Mouse (Mus musculus): Measurements from ENCODE around the gene Emilin2. TPM values are rescaled to one million over a fixed set of nuclear protein-coding genes. Genes with fewer than 3 reads are reported as not detected.
A peak's percentile ranks its signal among the peaks of the same experiment; 100 is the strongest.

The Emilin2 gene
- polyA plus RNA-seq, 1 experiment = 3.2 TPM

DNA sequence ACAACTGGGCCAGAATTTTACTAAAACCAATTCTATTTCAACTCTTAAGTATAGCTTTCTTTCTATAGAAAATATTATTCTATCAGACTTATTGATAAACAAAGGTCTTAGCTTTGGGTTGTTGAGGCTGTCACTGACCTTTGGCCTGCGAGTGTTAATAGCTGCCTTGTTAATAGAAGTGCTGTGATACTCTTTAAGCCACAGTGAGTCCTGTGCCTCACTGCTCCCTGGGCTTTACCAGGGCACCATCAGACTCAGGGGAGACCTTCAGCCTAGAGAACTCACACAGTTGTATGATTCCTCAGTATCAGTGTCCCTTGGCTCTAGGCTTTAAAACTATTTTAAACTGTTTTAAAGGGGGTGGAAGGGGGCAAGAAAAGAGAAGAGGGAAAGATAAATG, 103.4 kb downstream of the Emilin2 start:
- Histone ChIP-seq H3ac (ENCODE audit: control insufficient read depth, insufficient read length) (no peak overlapping the region), H3K4me2 (ENCODE audit: low read depth) (no peak overlapping the region), H3K79me2 (ENCODE audit: control insufficient read depth, insufficient read depth) (peaks cover 90% of the 10 kb centered on the region), H3K36me3 (ENCODE audit: control insufficient read depth, insufficient read depth) (no peaks in the 10 kb centered on the region), H3K4me3 (no peak overlapping the region), H3K27me3 (ENCODE audit: control insufficient read depth, insufficient read depth, insufficient read length) (no peaks in the 10 kb centered on the region)
- TF ChIP-seq E2F4 (IDR thresholded peaks at IDR 0.05; ENCODE audit: insufficient read depth) = no peak
- no peak for TF ChIP-seq MAX (IDR thresholded peaks at IDR 0.05; ENCODE audit: low read depth)
- TF ChIP-seq CEBPB (IDR thresholded peaks at IDR 0.05; ENCODE audit: insufficient read depth, poor library complexity, severe bottlenecking) = no peak
- TF ChIP-seq TCF3 (IDR thresholded peaks at IDR 0.05; ENCODE audit: insufficient read length, low read depth) = no peak

DNA sequence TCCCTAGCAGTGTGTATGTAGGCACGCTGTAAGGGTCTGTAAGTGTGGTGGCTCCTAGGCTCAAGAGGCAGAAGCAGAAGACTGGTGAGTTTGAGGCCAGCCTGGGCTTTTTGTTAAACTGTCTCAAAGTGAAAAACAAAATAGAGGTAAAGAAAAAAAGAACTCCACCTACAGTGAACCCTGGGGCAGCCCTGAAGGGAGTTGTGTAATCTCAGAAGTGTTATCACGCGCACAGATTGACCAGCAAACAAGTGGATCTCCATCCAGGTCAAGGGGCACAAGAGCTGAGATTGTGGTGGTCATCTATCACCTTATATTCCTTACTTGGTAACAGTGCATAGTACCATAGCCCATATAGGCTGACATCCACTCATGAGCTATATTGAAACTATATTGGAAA, 104.5 kb downstream of the Emilin2 start:
- Histone ChIP-seq H3K36me3 (ENCODE audit: control insufficient read depth, insufficient read depth) (no peaks in the 10 kb centered on the region), H3K27me3 (ENCODE audit: control insufficient read depth, insufficient read depth, insufficient read length) (no peaks in the 10 kb centered on the region), H3ac (ENCODE audit: control insufficient read depth, insufficient read length) (no peak overlapping the region), H3K4me3 (no peak overlapping the region), H3K79me2 (ENCODE audit: control insufficient read depth, insufficient read depth) (peaks cover 88% of the 10 kb centered on the region), H3K4me2 (ENCODE audit: low read depth) (no peak overlapping the region)
- no peak for TF ChIP-seq REST (IDR thresholded peaks at IDR 0.05; ENCODE audit: insufficient read depth, insufficient read length)

DNA sequence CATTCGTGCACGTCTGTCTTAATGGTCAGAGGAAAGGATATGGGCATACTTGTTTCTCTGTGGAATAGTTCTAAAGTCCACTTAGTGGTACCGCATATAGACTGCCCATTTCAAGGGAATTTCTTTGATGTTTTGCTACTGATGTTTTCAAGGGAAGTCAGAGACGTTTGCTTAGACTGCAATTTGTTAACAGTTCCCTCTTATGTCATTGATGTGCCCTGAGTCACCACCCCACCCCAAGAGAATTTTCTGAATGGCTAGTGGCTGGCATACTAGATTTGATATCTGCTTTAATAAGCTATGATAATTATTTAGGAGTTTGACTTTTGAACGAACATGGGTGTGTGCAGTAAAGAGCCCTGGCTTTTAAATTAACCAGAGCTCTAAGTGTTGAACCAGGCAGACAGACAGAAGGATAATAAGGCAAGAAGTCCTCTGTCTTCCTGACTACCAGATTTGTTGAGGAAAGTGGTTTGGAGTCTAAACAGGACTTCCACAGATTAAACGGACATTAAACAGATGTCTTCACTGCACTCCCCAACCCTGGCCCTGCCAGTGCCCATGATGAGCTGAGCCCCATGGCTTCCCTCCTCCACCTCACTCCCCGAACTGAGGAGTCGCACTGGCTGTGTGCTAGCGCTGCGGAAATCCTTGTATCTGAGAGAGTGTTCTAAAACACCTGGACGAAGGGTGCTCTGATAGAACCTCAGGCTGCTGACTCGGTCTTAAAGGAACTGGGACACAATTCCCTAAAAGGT, 105.5 kb downstream of the Emilin2 start:
- TF ChIP-seq CEBPB (IDR thresholded peaks at IDR 0.05; ENCODE audit: insufficient read depth, poor library complexity, severe bottlenecking) (no peak), USF1 (IDR thresholded peaks at IDR 0.05; ENCODE audit: low read depth) (no peak), MYOG (IDR thresholded peaks at IDR 0.05; ENCODE audit: control insufficient read depth in 1 of 3, insufficient read depth in 1 of 3, insufficient read length in 2 of 3, low read depth in 2 of 3) (no peak), MYOD1 (IDR thresholded peaks at IDR 0.05; ENCODE audit: control insufficient read depth in 1 of 3, insufficient read length in 2 of 3, low read depth in 2 of 3) (no peak), REST (IDR thresholded peaks at IDR 0.05; ENCODE audit: insufficient read depth, insufficient read length) (no peak), MAX (IDR thresholded peaks at IDR 0.05; ENCODE audit: low read depth) (no peak), TCF3 (IDR thresholded peaks at IDR 0.05; ENCODE audit: insufficient read length, low read depth) (no peak), POLR2AphosphoS2 (IDR thresholded peaks at IDR 0.05; ENCODE audit: insufficient read length, low read depth) (no peak)
- peaks cover 92% of the 10 kb centered on the region for H3K79me2 ChIP-seq (ENCODE audit: control insufficient read depth, insufficient read depth)
- H3K4me2 ChIP-seq (ENCODE audit: low read depth) = peak overlapping the region; percentile 51
- H3ac ChIP-seq (ENCODE audit: control insufficient read depth, insufficient read length) = no peak overlapping the region
- no peaks in the 10 kb centered on the region for H3K36me3 ChIP-seq (ENCODE audit: control insufficient read depth, insufficient read depth)
- no peak overlapping the region for H3K4me3 ChIP-seq
- H3K27me3 ChIP-seq (ENCODE audit: control insufficient read depth, insufficient read depth, insufficient read length) = no peaks in the 10 kb centered on the region

DNA sequence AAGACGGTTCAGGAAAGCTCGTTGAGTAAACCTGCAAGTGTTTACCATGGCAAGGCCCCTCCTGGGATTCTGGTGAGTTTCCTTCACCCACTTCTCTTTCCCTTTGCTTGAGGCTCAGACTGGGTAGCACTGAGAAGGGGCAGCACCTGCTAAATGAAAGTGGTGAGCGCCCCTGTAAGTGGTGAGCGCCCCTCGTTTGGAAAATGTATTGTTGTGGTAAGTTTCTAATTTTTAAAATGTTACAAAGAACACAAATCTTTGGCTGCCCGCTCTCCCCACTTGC, 107.0 kb downstream of the Emilin2 start:
- Histone ChIP-seq H3ac (ENCODE audit: control insufficient read depth, insufficient read length) (no peak overlapping the region), H3K27me3 (ENCODE audit: control insufficient read depth, insufficient read depth, insufficient read length) (no peaks in the 10 kb centered on the region), H3K79me2 (ENCODE audit: control insufficient read depth, insufficient read depth) (peaks cover 93% of the 10 kb centered on the region), H3K36me3 (ENCODE audit: control insufficient read depth, insufficient read depth) (no peaks in the 10 kb centered on the region), H3K4me2 (ENCODE audit: low read depth) (no peak overlapping the region), H3K4me3 (no peak overlapping the region)
- TF ChIP-seq REST (IDR thresholded peaks at IDR 0.05; ENCODE audit: insufficient read depth, insufficient read length) (no peak), E2F4 (IDR thresholded peaks at IDR 0.05; ENCODE audit: insufficient read depth) (no peak)

DNA sequence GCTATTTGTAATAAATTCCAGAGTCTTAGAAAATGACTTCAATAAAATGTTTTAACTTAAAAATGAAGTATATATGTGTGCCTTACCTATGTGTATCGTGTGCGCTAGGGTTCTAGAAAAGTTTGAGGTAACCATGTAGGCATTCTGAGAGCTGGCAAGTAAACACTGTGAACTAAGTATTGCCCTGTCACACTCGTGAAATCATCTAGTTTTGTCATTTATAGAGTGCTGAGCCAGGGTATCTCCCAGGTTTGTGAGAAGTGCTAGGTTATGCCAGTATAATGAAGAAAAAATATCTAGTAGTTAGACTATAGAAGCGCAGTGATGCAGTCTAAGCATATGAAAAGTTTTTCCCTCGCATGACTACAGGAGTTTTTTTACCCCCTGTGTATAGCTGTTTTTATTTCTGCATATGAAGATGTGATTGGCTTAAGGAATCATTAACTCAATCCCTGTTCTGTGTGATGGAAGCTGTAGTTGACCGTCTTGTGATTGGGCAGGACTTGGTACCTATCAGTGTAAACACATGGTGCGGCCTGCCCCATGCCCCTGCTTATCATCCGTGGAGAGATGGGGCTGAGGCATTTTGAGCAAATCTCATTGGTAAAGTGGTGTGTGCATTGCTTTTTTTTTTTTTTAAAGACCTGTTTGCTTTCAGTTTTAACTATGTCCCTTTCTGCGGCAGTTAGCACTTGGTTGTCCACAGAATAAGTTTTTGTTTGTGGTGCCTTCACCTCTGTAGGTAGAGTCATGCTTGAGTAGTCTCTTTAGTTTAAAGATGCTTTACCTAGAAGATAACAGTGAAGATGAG, 107.6 kb downstream of the Emilin2 start:
- no peaks in the 10 kb centered on the region for H3K27me3 ChIP-seq (ENCODE audit: control insufficient read depth, insufficient read depth, insufficient read length)
- H3K36me3 ChIP-seq (ENCODE audit: control insufficient read depth, insufficient read depth) = no peaks in the 10 kb centered on the region
- H3ac ChIP-seq (ENCODE audit: control insufficient read depth, insufficient read length) = no peak overlapping the region
- TF ChIP-seq CEBPB (IDR thresholded peaks at IDR 0.05; ENCODE audit: insufficient read depth, poor library complexity, severe bottlenecking) (no peak), SRF (IDR thresholded peaks at IDR 0.05; ENCODE audit: control insufficient read depth, insufficient read length, low read depth) (no peak), TCF12 (IDR thresholded peaks at IDR 0.05; ENCODE audit: insufficient read depth, poor library complexity, severe bottlenecking) (no peak), TCF3 (IDR thresholded peaks at IDR 0.05; ENCODE audit: insufficient read length, low read depth) (no peak), E2F4 (IDR thresholded peaks at IDR 0.05; ENCODE audit: insufficient read depth) (no peak), USF1 (IDR thresholded peaks at IDR 0.05; ENCODE audit: low read depth) (no peak), POLR2A (IDR thresholded peaks at IDR 0.05; ENCODE audit: insufficient read length, low read depth) (no peak), MYOG (IDR thresholded peaks at IDR 0.05; ENCODE audit: control insufficient read depth in 1 of 3, insufficient read depth in 1 of 3, insufficient read length in 2 of 3, low read depth in 2 of 3) (no peak), MYOD1 (IDR thresholded peaks at IDR 0.05; ENCODE audit: control insufficient read depth in 1 of 3, insufficient read length in 2 of 3, low read depth in 2 of 3) (no peak)
- H3K4me2 ChIP-seq (ENCODE audit: low read depth) = no peak overlapping the region
- H3K4me3 ChIP-seq = no peak overlapping the region
- peaks cover 93% of the 10 kb centered on the region for H3K79me2 ChIP-seq (ENCODE audit: control insufficient read depth, insufficient read depth)

Other genes starting within 250 kb of the Emilin2 start
- 6.4 TPM for gene Lpin2, start 129.4 kb downstream of the Emilin2 start, polyA plus RNA-seq (2012; fragmentation: generic; extraction: Trizol)
- 0.10 TPM for gene Gm4707, start 147.9 kb upstream of the Emilin2 start, polyA plus RNA-seq (2012; fragmentation: generic; extraction: Trizol)
- 7.8 TPM for gene Smchd1, start 163.4 kb upstream of the Emilin2 start, polyA plus RNA-seq (2012; fragmentation: generic; extraction: Trizol)
- 8.9 TPM for gene Ndc80, start 214.9 kb upstream of the Emilin2 start, polyA plus RNA-seq (2012; fragmentation: generic; extraction: Trizol)
- 0.08 TPM for gene Spdya, start 240.1 kb upstream of the Emilin2 start, polyA plus RNA-seq (2012; fragmentation: generic; extraction: Trizol)